Mouse (Mus musculus): ENCODE results near the gene Hamp2. TPM values are rescaled to one million over a fixed set of nuclear protein-coding genes. Genes with fewer than 3 reads are reported as not detected.

Gene Hamp2
- polyA plus RNA-seq, 1 experiment from 2014 or later: not detected

GRCm38 (mm10) chr7:30891746-30892145 lies 32.7 kb downstream of the Hamp2 start:
- no peak overlapping the region for H3K4me2 ChIP-seq (ENCODE audit: low read depth, low read length)
- no peak overlapping the region for H3K4me3 ChIP-seq (ENCODE audit: low read depth, low read length)
- no peak for ATAC-seq (ENCODE audit: low read depth)
- 65% methylated on average over 9 of the region's 9 CpGs for WGBS (ENCODE audit: insufficient replicate concordance)
- H3K9ac ChIP-seq (ENCODE audit: low read depth, low read length): no peak overlapping the region
- no peaks in the 10 kb centered on the region for H3K9me3 ChIP-seq (replicated peaks; ENCODE audit: control insufficient read depth, low read length)
- no peaks in the 10 kb centered on the region for H3K27me3 ChIP-seq (ENCODE audit: control insufficient read depth, insufficient read depth, low read depth, low read length)
- no peak overlapping the region for H3K27ac ChIP-seq (ENCODE audit: low read length)
- H3K4me1 ChIP-seq (ENCODE audit: control insufficient read depth, low read depth, low read length): no peaks in the 10 kb centered on the region
- no peaks in the 10 kb centered on the region for H3K36me3 ChIP-seq (ENCODE audit: control insufficient read depth, insufficient read depth)

DNA sequence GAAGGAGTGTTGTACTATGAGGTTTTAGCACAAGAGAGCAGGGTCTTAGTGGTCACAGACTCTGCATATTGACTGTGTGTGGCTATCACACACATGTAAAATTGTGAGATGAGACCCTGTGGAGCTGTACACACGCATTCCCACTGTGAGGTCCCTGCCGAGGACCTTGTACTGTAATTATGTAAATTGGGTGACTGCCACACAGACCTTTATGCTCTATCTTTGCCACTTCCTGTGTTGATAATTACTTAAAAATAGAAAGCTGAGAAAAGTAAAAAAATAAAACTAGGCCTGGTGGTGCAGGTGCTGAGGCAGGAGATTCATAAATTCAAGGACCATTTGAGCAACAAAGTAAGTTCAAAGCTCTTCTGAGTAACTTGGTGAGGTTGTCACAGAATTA lies 33.8 kb downstream of the Hamp2 start:
- no peak overlapping the region for H3K9ac ChIP-seq (ENCODE audit: low read depth, low read length)
- H3K4me2 ChIP-seq (ENCODE audit: low read depth, low read length): no peak overlapping the region
- no peaks in the 10 kb centered on the region for H3K27me3 ChIP-seq (ENCODE audit: control insufficient read depth, insufficient read depth, low read depth, low read length)

DNA sequence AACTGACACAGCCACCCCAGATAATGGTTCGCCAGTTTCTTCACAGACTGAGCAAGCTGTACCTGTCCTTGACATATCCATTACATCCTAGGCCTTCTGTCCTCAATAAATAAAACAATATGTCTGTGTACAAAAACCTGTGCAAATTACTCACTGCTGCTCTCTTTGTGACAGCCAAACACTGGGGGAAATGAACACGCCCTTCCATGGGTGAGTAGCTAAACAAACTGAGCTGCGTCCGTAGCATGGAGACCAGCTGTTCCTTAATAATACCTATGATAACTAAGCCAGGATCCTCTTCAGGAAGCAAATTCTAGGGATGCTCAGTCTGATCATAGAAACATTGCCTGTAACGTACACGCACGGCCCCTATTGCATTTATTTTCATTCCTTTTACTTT lies 35.7 kb downstream of the Hamp2 start:
- Histone ChIP-seq H3K4me1 (ENCODE audit: control insufficient read depth, low read depth, low read length) (no peaks in the 10 kb centered on the region), H3K27ac (ENCODE audit: low read length) (no peak overlapping the region), H3K4me3 (ENCODE audit: low read depth, low read length) (no peak overlapping the region), H3K27me3 (ENCODE audit: control insufficient read depth, insufficient read depth, low read depth, low read length) (no peaks in the 10 kb centered on the region), H3K9me3 (replicated peaks; ENCODE audit: control insufficient read depth, low read length) (no peaks in the 10 kb centered on the region), H3K9ac (ENCODE audit: low read depth, low read length) (no peak overlapping the region), H3K4me2 (ENCODE audit: low read depth, low read length) (no peak overlapping the region), H3K36me3 (ENCODE audit: control insufficient read depth, insufficient read depth) (no peaks in the 10 kb centered on the region)
- 61% methylated on average over 7 of the region's 7 CpGs for WGBS (ENCODE audit: insufficient replicate concordance)
- no peak for ATAC-seq (ENCODE audit: low read depth)

More for the DNA sequence above, 33.8 kb downstream of the Hamp2 start:
- Histone ChIP-seq H3K4me1 (ENCODE audit: control insufficient read depth, low read depth, low read length) (no peaks in the 10 kb centered on the region), H3K9me3 (replicated peaks; ENCODE audit: control insufficient read depth, low read length) (no peaks in the 10 kb centered on the region), H3K4me3 (ENCODE audit: low read depth, low read length) (no peak overlapping the region), H3K27ac (ENCODE audit: low read length) (no peak overlapping the region), H3K36me3 (ENCODE audit: control insufficient read depth, insufficient read depth) (no peaks in the 10 kb centered on the region)
- 31% methylated on average over 2 of the region's 2 CpGs for WGBS (ENCODE audit: insufficient replicate concordance)
- no peak for ATAC-seq (ENCODE audit: low read depth)

DNA sequence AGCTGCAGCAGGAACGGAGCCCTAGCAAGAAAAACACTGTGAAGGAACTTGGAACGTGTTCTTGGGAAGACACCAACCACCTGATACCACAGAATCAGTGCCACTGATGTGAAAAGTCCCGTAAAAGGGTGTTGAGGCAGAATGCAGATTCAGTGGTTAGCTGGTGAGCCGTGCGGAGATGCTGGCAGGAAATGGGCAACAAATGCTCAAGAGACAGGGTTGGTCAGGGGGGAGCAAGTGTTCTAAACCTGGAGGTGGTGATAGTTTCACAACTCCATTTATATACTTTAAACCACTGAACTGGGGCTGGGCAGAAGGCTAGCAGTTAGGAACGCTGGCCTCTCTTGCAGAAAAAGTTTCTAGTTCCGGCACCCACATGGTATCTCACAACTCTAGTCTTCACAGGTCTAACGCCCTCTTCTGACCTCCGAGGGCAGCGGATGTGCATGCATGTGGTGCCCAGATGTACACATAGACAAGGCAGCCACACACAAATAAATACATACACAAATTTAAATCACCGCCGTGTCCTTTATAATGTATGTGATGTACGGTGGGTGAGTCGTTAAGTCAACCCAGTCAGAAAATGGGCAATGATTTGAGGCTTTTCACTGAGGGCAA lies 36.8 kb downstream of the Hamp2 start:
- Histone ChIP-seq H3K9me3 (replicated peaks; ENCODE audit: control insufficient read depth, low read length) (no peaks in the 10 kb centered on the region), H3K36me3 (ENCODE audit: control insufficient read depth, insufficient read depth) (no peaks in the 10 kb centered on the region), H3K27me3 (ENCODE audit: control insufficient read depth, insufficient read depth, low read depth, low read length) (no peaks in the 10 kb centered on the region), H3K4me1 (ENCODE audit: control insufficient read depth, low read depth, low read length) (no peaks in the 10 kb centered on the region), H3K4me2 (ENCODE audit: low read depth, low read length) (no peak overlapping the region), H3K27ac (ENCODE audit: low read length) (no peak overlapping the region), H3K4me3 (ENCODE audit: low read depth, low read length) (no peak overlapping the region), H3K9ac (ENCODE audit: low read depth, low read length) (no peak overlapping the region)
- no peak for ATAC-seq (ENCODE audit: low read depth)
- WGBS (ENCODE audit: insufficient replicate concordance): 58% methylated on average over 14 of the region's 14 CpGs

DNA sequence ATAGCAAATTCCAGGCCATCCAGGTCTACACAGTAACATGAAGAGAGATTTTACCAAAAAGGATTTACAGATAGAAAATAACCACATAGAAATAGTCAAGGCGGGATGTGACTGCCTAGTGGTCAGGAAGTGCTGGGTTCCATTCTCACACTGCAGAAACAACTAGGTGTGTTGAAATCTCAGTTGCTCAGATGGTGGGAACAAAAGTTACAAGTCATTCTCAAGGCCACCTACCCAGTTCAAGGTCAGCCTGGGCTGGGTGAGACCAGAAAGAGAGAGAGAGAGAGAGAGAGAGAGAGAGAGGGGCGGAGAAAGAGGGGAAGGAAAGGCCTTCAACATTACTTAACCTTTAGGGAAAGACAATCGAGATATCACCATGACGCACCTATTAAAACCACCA lies 37.6 kb downstream of the Hamp2 start:
- no peak for ATAC-seq (ENCODE audit: low read depth)
- no peaks in the 10 kb centered on the region for H3K36me3 ChIP-seq (ENCODE audit: control insufficient read depth, insufficient read depth)
- H3K27ac ChIP-seq (ENCODE audit: low read length): no peak overlapping the region
- no peak overlapping the region for H3K9ac ChIP-seq (ENCODE audit: low read depth, low read length)
- WGBS (ENCODE audit: insufficient replicate concordance): 61% methylated on average over 4 of the region's 4 CpGs
- no peak overlapping the region for H3K4me3 ChIP-seq (ENCODE audit: low read depth, low read length)
- H3K4me1 ChIP-seq (ENCODE audit: control insufficient read depth, low read depth, low read length): no peaks in the 10 kb centered on the region
- no peak overlapping the region for H3K4me2 ChIP-seq (ENCODE audit: low read depth, low read length)
- no peaks in the 10 kb centered on the region for H3K27me3 ChIP-seq (ENCODE audit: control insufficient read depth, insufficient read depth, low read depth, low read length)
- no peaks in the 10 kb centered on the region for H3K9me3 ChIP-seq (replicated peaks; ENCODE audit: control insufficient read depth, low read length)

DNA sequence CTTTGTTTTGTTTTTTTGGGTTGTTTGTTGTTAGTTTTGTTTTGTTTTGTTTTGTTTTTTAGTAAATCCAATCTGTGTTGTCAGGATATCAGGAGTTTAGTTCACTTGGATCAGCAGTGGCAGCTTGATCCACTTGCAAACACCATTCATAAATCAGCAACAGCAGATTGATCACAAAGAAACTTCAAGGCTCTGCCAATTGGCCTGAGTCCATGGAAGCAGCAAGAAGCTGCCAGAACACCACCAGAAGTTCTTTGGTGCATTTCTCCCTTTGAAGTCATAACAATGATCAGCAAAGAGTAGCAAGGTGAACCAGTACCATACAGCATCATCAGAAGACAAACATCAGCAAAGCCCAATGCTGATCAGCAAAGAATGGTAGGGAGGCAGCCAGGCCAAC lies 40.4 kb downstream of the Hamp2 start:
- no peak overlapping the region for H3K9ac ChIP-seq (ENCODE audit: low read depth, low read length)
- H3K9me3 ChIP-seq (replicated peaks; ENCODE audit: control insufficient read depth, low read length): no peaks in the 10 kb centered on the region
- H3K27ac ChIP-seq (ENCODE audit: low read length): no peak overlapping the region
- no peak for ATAC-seq (ENCODE audit: low read depth)
- H3K4me3 ChIP-seq (ENCODE audit: low read depth, low read length): no peak overlapping the region
- no peak overlapping the region for H3K4me2 ChIP-seq (ENCODE audit: low read depth, low read length)
- H3K27me3 ChIP-seq (ENCODE audit: control insufficient read depth, insufficient read depth, low read depth, low read length): no peaks in the 10 kb centered on the region
- H3K36me3 ChIP-seq (ENCODE audit: control insufficient read depth, insufficient read depth): no peaks in the 10 kb centered on the region
- no peaks in the 10 kb centered on the region for H3K4me1 ChIP-seq (ENCODE audit: control insufficient read depth, low read depth, low read length)

DNA sequence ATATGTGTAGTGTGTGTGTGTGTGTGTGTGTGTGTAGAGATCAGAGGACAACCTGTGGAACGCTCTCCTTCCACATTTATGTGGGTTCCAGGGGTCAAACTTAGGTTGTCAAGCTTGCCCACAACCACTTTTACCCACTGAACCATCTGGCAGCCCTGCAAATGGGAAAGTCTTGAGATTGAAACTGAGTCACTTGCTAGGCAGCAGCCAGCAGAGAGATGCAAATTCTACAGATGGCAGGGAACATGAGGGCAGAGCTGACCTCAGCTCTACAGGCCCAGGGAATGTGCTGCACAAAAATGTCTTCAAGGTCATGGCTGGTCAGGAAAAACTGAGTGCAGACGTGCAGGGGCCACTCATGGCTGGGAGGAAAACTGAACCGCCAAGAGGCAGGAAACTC lies 43.1 kb downstream of the Hamp2 start:
- H3K4me1 ChIP-seq (ENCODE audit: control insufficient read depth, low read depth, low read length): no peaks in the 10 kb centered on the region
- H3K4me3 ChIP-seq (ENCODE audit: low read depth, low read length): no peak overlapping the region
- no peaks in the 10 kb centered on the region for H3K36me3 ChIP-seq (ENCODE audit: control insufficient read depth, insufficient read depth)
- 59% methylated on average over 3 of the region's 3 CpGs for WGBS (ENCODE audit: insufficient replicate concordance)
- H3K4me2 ChIP-seq (ENCODE audit: low read depth, low read length): no peak overlapping the region
- no peaks in the 10 kb centered on the region for H3K27me3 ChIP-seq (ENCODE audit: control insufficient read depth, insufficient read depth, low read depth, low read length)
- H3K9me3 ChIP-seq (replicated peaks; ENCODE audit: control insufficient read depth, low read length): no peaks in the 10 kb centered on the region
- H3K27ac ChIP-seq (ENCODE audit: low read length): no peak overlapping the region
- H3K9ac ChIP-seq (ENCODE audit: low read depth, low read length): no peak overlapping the region
- no peak for ATAC-seq (ENCODE audit: low read depth)

DNA sequence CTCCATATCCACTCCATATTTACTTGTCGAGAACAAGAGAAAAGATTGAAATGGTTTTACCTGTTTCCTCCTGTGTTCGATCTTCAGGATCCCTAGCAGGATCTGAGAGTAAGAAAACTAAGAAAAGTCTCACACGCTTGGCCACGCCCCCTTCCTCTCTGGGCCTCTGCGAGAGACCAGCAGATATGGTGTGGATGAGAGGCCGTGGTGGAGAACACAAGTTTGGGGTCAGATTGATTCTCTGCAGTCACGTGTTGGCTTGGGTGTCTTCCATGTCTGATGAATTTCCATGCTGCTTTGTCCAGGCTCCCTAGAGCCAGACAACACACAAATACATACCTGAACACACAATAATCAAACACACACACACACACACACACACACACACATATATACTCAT lies 44.3 kb downstream of the Hamp2 start, which contains the start of gene Cd22:
Gene Cd22, minus strand, starts transcription at position 167 of the 400 bp plus-strand sequence.
- WGBS (ENCODE audit: insufficient replicate concordance): 23% methylated on average over 7 of the region's 7 CpGs
- Histone ChIP-seq H3K27me3 (ENCODE audit: control insufficient read depth, insufficient read depth, low read depth, low read length) (no peaks in the 10 kb centered on the region), H3K4me2 (ENCODE audit: low read depth, low read length) (no peak within 1 kb of the TSS), H3K9ac (ENCODE audit: low read depth, low read length) (no peak within 1 kb of the TSS), H3K9me3 (replicated peaks; ENCODE audit: control insufficient read depth, low read length) (no peaks in the 10 kb centered on the region), H3K4me3 (ENCODE audit: low read depth, low read length) (no peak within 1 kb of the TSS), H3K4me1 (ENCODE audit: control insufficient read depth, low read depth, low read length) (no peaks in the 10 kb centered on the region), H3K36me3 (ENCODE audit: control insufficient read depth, insufficient read depth) (no peaks in the 10 kb centered on the region), H3K27ac (ENCODE audit: low read length) (no peak within 1 kb of the TSS)
- ATAC-seq (ENCODE audit: low read depth): no peak

DNA sequence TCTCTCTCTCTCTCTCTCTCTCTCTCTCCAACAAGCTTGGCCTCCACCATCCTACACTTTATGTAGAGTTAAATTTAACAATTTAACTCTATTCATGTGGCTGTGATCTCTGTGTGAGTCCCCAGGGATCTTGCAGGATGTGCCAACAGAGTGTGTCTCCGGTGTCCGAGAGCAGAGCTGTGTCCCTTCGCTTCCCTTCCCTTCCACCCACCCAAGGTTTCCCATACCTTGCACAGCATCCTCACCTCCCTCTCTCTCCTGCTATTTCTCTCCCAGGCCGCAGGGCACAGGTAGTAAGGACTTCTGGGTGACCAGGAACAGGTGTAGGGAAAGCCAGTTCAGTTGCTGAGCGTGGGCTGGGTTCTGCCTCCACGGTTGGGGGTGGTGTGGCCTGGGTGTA lies 45.5 kb downstream of the Hamp2 start:
- no peaks in the 10 kb centered on the region for H3K36me3 ChIP-seq (ENCODE audit: control insufficient read depth, insufficient read depth)
- no peak overlapping the region for H3K4me2 ChIP-seq (ENCODE audit: low read depth, low read length)
- no peak for ATAC-seq (ENCODE audit: low read depth)
- no peak overlapping the region for H3K9ac ChIP-seq (ENCODE audit: low read depth, low read length)
- no peaks in the 10 kb centered on the region for H3K4me1 ChIP-seq (ENCODE audit: control insufficient read depth, low read depth, low read length)
- no peaks in the 10 kb centered on the region for H3K9me3 ChIP-seq (replicated peaks; ENCODE audit: control insufficient read depth, low read length)
- 58% methylated on average over 6 of the region's 6 CpGs for WGBS (ENCODE audit: insufficient replicate concordance)
- H3K27me3 ChIP-seq (ENCODE audit: control insufficient read depth, insufficient read depth, low read depth, low read length): no peaks in the 10 kb centered on the region
- no peak overlapping the region for H3K27ac ChIP-seq (ENCODE audit: low read length)
- H3K4me3 ChIP-seq (ENCODE audit: low read depth, low read length): no peak overlapping the region
